Mouse (Mus musculus) heart, embryonic 12.5 days (tissue): ENCODE measurements around the gene Gcg. TPM values are rescaled to one million over a fixed set of nuclear protein-coding genes. Genes with fewer than 3 reads are reported as not detected.

ENCODE experiments used
- ATAC-seq: fragments of 200-750 bp; cut with Nextera tagmentation; 2 replicates; pipeline ENCODE4 v1.8.0; 2017; ENCODE audit warnings: moderate TSS enrichment, moderate library complexity; ENCODE audit not compliant: insufficient number of reproducible peaks, low FRiP score
- H3K27ac ChIP-seq: fragments of 300-500 bp; sonication (generic); 2 replicates; pipeline ENCODE4 v1.5.1; 2016; ENCODE audit warnings: mild to moderate bottlenecking, moderate library complexity; ENCODE audit not compliant: poor library complexity, severe bottlenecking
- H3K27me3 ChIP-seq: fragments of 300-500 bp; sonication (generic); replicated peaks from 2 replicates; pipeline ENCODE4 v1.6.1; 2016; ENCODE audit warnings: mild to moderate bottlenecking, moderate library complexity
- H3K36me3 ChIP-seq: fragments of 300-500 bp; sonication (generic); 2 replicates; pipeline ENCODE4 v1.6.1; 2016; ENCODE audit warnings: mild to moderate bottlenecking, moderate library complexity
- H3K4me1 ChIP-seq: fragments of 300-500 bp; sonication (generic); replicated peaks from 2 replicates; pipeline ENCODE4 v1.6.1; 2016; ENCODE audit warnings: mild to moderate bottlenecking
- H3K4me2 ChIP-seq: fragments of 300-500 bp; sonication (generic); 2 replicates; pipeline ENCODE4 v1.6.1; 2016; ENCODE audit warnings: mild to moderate bottlenecking, moderate library complexity
- H3K4me3 ChIP-seq: fragments of 300-500 bp; sonication (generic); 2 replicates; pipeline ENCODE4 v1.5.1; 2016; ENCODE audit warnings: mild to moderate bottlenecking
- H3K9ac ChIP-seq: fragments of 300-500 bp; sonication (generic); 2 replicates; pipeline ENCODE4 v1.6.1; 2016; ENCODE audit warnings: mild to moderate bottlenecking, moderate library complexity
- H3K9me3 ChIP-seq: fragments of 300-500 bp; sonication (generic); replicated peaks from 2 replicates; pipeline ENCODE4 v1.6.1; 2016; ENCODE audit warnings: mild to moderate bottlenecking, moderate library complexity
- WGBS: fragments of 180-500 bp; shearing (Covaris S2); methylation state at CpG from one replicate; pipeline ENCODE4 v1.1.7; 2016; 5-methylcytosine and 5-hydroxymethylcytosine counted together
- polyA plus RNA-seq: library from polyadenylated mRNA; unstranded; fragments of >200 nt; fragmentation: Nextera tagmentation; extraction: Ambion mirVana; gene quantifications from 2 replicates; pipeline ENCODE4 v1.2.1, GENCODE M21; 2016

The Gcg gene
- polyA plus RNA-seq, 1 experiment from 2014 or later: not detected

- no peak overlapping the region for H3K27ac ChIP-seq
- 67% methylated on average over 18 of the region's 18 CpGs for WGBS
- no peak for ATAC-seq
- H3K27me3 ChIP-seq: no peaks in the 10 kb centered on the region; the same call in 1 of the 2 replicates
- no peaks in the 10 kb centered on the region for H3K9me3 ChIP-seq
- H3K4me2 ChIP-seq: no peak overlapping the region
- H3K9ac ChIP-seq: no peak overlapping the region
- no peaks in the 10 kb centered on the region for H3K36me3 ChIP-seq
- H3K4me1 ChIP-seq: no peaks in the 10 kb centered on the region
- H3K4me3 ChIP-seq: no peak overlapping the region
These were observed 23.9 kb downstream of the Gcg start for GRCm38 (mm10) chr2:62459241-62460174.

- WGBS: 41% methylated on average over 9 of the region's 9 CpGs
- Histone ChIP-seq H3K9me3 (no peaks in the 10 kb centered on the region), H3K4me1 (no peaks in the 10 kb centered on the region), H3K27me3 (no peaks in the 10 kb centered on the region; the same call in 1 of the 2 replicates), H3K36me3 (no peaks in the 10 kb centered on the region), H3K9ac (no peak overlapping the region), H3K27ac (no peak overlapping the region), H3K4me3 (no peak overlapping the region), H3K4me2 (no peak overlapping the region)
- no peak for ATAC-seq
These were observed 25.4 kb downstream of the Gcg start for GRCm38 (mm10) chr2:62458070-62458469.

GRCm38 (mm10) chr2:62454991-62455390 lies 28.5 kb downstream of the Gcg start:
- H3K27ac ChIP-seq: no peak overlapping the region
- H3K27me3 ChIP-seq: no peaks in the 10 kb centered on the region; the same call in 1 of the 2 replicates
- H3K4me1 ChIP-seq: no peaks in the 10 kb centered on the region
- no peaks in the 10 kb centered on the region for H3K9me3 ChIP-seq
- no peaks in the 10 kb centered on the region for H3K36me3 ChIP-seq
- no peak overlapping the region for H3K4me2 ChIP-seq
- no peak overlapping the region for H3K9ac ChIP-seq
- no peak for ATAC-seq
- 76% methylated on average over 11 of the region's 11 CpGs for WGBS
- no peak overlapping the region for H3K4me3 ChIP-seq

DNA sequence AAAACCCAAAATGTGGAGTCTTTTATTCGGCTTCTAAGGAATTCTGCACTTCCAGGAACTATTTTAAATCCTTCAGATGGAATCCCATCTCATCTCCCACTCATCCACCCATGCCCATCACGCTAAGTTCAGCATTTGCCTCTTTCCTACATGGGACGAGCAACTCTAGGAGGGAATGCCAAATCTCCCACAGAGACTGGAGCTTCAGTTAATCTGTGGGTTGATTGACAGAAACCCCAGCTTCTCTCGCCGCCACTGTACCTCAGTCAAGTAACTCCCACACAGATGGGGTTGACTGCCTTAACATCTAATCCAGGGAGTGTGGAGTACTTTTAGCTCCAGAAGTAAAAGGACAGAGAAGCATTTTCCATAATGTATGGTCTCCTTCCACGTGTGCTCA lies 29.4 kb downstream of the Gcg start:
- no peaks in the 10 kb centered on the region for H3K9me3 ChIP-seq
- no peak overlapping the region for H3K4me3 ChIP-seq
- H3K36me3 ChIP-seq: no peaks in the 10 kb centered on the region
- H3K9ac ChIP-seq: no peak overlapping the region
- H3K27ac ChIP-seq: no peak overlapping the region
- H3K4me2 ChIP-seq: no peak overlapping the region
- H3K4me1 ChIP-seq: no peaks in the 10 kb centered on the region
- no peaks in the 10 kb centered on the region; the same call in 1 of the 2 replicates for H3K27me3 ChIP-seq
- no peak for ATAC-seq
- 74% methylated on average over 6 of the region's 6 CpGs for WGBS

DNA sequence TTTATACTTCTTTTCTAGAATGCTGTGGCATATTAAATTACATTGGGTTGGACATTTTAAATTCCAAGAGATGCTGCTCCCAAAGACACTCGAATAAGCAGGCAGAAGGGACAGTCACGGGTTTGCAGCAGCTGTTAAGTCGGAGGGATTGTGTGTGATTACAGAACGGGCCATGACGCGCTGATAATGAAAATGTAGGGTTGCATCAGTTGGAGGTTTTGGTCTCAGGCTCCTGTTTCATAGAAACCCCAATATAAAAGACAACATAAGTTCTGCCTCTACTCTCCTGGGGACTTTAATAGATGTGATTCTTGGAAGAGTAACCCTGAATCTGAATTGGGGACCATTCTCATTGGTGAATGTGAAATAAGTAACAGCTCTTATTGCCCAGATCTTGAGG lies 33.1 kb downstream of the Gcg start:
- H3K4me1 ChIP-seq: no peaks in the 10 kb centered on the region
- 80% methylated on average over 6 of the region's 6 CpGs for WGBS
- ATAC-seq: no peak
- H3K4me2 ChIP-seq: no peak overlapping the region
- no peak overlapping the region for H3K9ac ChIP-seq
- H3K27ac ChIP-seq: no peak overlapping the region
- no peaks in the 10 kb centered on the region for H3K27me3 ChIP-seq
- no peak overlapping the region for H3K4me3 ChIP-seq
- no peaks in the 10 kb centered on the region for H3K9me3 ChIP-seq
- no peaks in the 10 kb centered on the region for H3K36me3 ChIP-seq

GRCm38 (mm10) chr2:62449692-62450346 lies 33.6 kb downstream of the Gcg start:
- H3K4me2 ChIP-seq: no peak overlapping the region
- no peak overlapping the region for H3K27ac ChIP-seq
- no peaks in the 10 kb centered on the region for H3K4me1 ChIP-seq
- H3K36me3 ChIP-seq: no peaks in the 10 kb centered on the region
- no peak overlapping the region for H3K4me3 ChIP-seq
- H3K9me3 ChIP-seq: no peaks in the 10 kb centered on the region
- no peak for ATAC-seq
- H3K27me3 ChIP-seq: no peaks in the 10 kb centered on the region
- H3K9ac ChIP-seq: no peak overlapping the region
- WGBS: 83% methylated on average over 5 of the region's 5 CpGs

DNA sequence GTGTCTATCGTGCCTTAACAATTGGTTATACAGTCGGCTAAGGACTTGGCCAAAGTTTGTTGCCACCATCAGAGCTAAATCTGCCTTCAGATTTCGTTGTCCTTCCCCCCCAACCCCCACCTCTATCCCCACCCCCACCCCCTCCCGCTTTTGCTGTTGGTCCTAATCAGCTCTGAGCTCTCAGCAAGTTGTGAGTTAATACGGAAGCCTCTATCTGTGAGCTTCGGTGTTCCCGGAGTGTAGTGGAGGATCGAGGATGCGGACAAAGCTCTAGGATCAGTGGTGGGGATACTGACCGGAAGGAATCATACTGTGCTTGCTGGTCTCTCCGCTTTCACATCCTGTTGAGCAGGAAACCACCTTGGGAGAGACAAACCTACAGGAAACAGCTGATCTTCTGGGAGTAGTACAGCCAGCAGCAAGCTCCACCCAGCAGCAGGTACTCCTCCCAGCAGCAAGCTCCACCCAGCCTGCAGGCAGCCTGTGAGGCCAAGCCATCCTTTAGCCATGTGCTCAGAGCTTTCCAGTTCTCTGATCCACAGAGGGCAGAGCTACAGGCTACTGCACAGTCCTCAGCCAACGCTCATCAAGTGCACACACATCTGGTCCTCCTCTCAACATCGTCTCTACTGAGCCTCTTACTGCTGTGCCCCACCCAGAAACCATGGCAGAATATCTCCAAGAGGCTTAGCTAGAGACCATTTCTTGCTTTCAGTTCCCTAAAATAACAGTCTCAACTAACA lies 42.5 kb downstream of the Gcg start:
- Histone ChIP-seq H3K36me3 (no peaks in the 10 kb centered on the region), H3K9ac (no peak overlapping the region), H3K27ac (0 out of 2 replicates have a peak overlapping the region, but pooled peaks have one; percentile 8), H3K4me2 (peak overlapping the region; percentile 55), H3K27me3 (no peaks in the 10 kb centered on the region), H3K4me3 (peak overlapping the region; percentile 34), H3K4me1 (peaks cover 5% of the 10 kb centered on the region; the same call in 1 of the 2 replicates), H3K9me3 (no peaks in the 10 kb centered on the region)
- peak; percentile 87 for ATAC-seq
- WGBS: 32% methylated on average over 13 of the region's 13 CpGs

DNA sequence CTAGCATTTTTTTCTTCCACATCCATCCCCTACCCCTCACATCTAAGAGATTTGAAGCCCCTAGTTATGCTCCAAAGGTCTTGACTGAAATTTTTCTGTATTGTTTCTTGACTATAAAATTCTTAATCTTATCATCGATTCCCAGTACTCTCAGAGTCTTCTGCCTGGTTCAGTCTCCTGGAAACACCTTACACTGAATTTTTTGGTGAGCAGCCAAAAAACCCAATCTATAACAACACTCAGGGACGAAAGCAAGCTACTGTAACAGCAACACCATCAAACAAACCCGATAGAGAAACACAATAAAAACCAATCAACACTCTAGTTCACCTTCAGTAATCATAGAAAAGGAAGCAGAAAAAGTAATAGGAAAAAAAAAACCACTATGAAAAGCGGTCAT lies 43.4 kb downstream of the Gcg start:
- H3K4me2 ChIP-seq: no peak overlapping the region
- H3K27me3 ChIP-seq: no peaks in the 10 kb centered on the region
- H3K4me1 ChIP-seq: peaks cover 5% of the 10 kb centered on the region; the same call in 1 of the 2 replicates
- no peak for ATAC-seq
- H3K36me3 ChIP-seq: no peaks in the 10 kb centered on the region
- H3K4me3 ChIP-seq: no peak overlapping the region
- H3K27ac ChIP-seq: no peak overlapping the region
- WGBS: 68% methylated on average over 4 of the region's 4 CpGs
- H3K9ac ChIP-seq: no peak overlapping the region
- H3K9me3 ChIP-seq: no peaks in the 10 kb centered on the region

- Histone ChIP-seq H3K27ac (no peak overlapping the region), H3K4me1 (no peaks in the 10 kb centered on the region), H3K4me2 (no peak overlapping the region), H3K27me3 (no peaks in the 10 kb centered on the region), H3K9me3 (no peaks in the 10 kb centered on the region), H3K36me3 (no peaks in the 10 kb centered on the region), H3K9ac (no peak overlapping the region), H3K4me3 (no peak overlapping the region)
- WGBS: 77% methylated on average over 8 of the region's 8 CpGs
- ATAC-seq: no peak
These were observed 52.1 kb downstream of the Gcg start for GRCm38 (mm10) chr2:62431245-62431795.

DNA sequence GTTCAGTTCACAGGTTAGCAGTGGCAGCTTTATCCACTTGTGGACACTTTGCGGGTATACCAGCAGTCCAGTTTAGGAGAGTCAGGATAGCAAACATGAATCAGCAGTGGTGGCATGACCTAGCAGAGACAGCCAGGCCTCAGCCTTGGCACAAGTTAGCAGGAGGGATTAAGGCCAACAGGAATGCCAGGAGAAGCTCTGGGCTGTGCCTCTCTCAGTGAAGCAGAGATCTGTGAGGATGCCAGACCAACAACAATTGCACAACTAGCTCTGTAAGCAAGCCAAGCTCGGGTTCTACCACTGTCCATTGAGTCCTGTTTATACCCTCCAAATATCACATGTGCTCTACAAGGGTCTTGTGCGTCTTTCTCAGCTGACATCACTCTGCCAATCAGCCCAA lies 57.5 kb downstream of the Gcg start:
- Histone ChIP-seq H3K27me3 (no peaks in the 10 kb centered on the region), H3K9ac (no peak overlapping the region), H3K27ac (no peak overlapping the region), H3K9me3 (no peaks in the 10 kb centered on the region), H3K4me2 (no peak overlapping the region), H3K4me3 (no peak overlapping the region), H3K36me3 (no peaks in the 10 kb centered on the region), H3K4me1 (no peaks in the 10 kb centered on the region; the same call in 1 of the 2 replicates)
- ATAC-seq: no peak
- 79% methylated on average over 3 of the region's 3 CpGs for WGBS
